28 mouse cellular contexts compared by ENCODE assay signal in the genomic region with DNA sequence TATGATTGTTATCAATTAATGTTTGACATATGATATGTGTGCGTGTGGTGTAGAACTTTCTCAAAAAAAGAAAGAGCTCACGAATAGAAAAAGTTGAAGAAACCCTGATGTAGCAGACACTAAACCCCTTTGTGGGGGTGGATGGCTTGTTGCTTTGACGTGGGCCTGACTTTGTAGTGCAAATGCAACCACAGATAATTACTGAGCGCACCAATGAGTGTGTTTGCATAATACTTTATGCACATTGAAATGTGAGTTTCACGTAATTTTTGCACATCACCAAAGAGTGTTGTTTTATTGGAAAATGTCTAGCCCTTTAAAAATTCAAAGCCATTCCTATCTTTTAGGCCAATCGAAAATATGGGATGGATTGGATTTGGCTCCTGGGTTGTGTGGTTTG. TPM values are rescaled to one million over a fixed set of nuclear protein-coding genes. Genes with fewer than 3 reads are reported as not detected.
DNase-seq lines count a peak whose midpoint lies in the region; ATAC-seq and TF ChIP-seq lines count a peak whose summit lies in the region.
"Had no signal": no experiment of that assay in that cellular context is flagged by ENCODE, and none has a peak within 500 bp of the region (broad histone marks: within the 10 kb centered on the region; RNA-seq: fewer than 3 reads in every experiment).

No protein-coding gene starts in this region.

- H3K4me2 ChIP-seq in forebrain, postnatal 0 days (ENCODE audit: low read depth) = no peak overlapping the region
- H3K4me2 ChIP-seq: embryonic facial prominence, embryonic 12.5 days; embryonic facial prominence, embryonic 15.5 days; heart, embryonic 13.5 days; hindbrain, embryonic 14.5 days; intestine, embryonic 15.5 days had no signal

- 51% methylated on average over 6 of the region's 6 CpGs for WGBS in spleen, adult 2 months
- WGBS in forebrain, postnatal 0 days = 80% methylated on average over 6 of the region's 6 CpGs

- TF ChIP-seq POLR2A in spleen, adult 2 months (IDR thresholded peaks at IDR 0.05; ENCODE audit: low read depth, low read length) = no peak

- H3K36me3 ChIP-seq in spleen, adult 2 months (ENCODE audit: control insufficient read depth, insufficient read depth, low read length) = no peaks in the 10 kb centered on the region
- no peaks in the 10 kb centered on the region for H3K36me3 ChIP-seq in splenic B cell, adult 2 months (ENCODE audit: control insufficient read depth, insufficient read depth, low read length, poor library complexity, severe bottlenecking)
- no peaks in the 10 kb centered on the region for H3K36me3 ChIP-seq in forebrain, postnatal 0 days (ENCODE audit: insufficient read depth)
- H3K36me3 ChIP-seq: embryonic facial prominence, embryonic 12.5 days; embryonic facial prominence, embryonic 15.5 days; G1E; heart, embryonic 10.5 days; heart, embryonic 13.5 days; intestine, embryonic 15.5 days had no signal

- no peak overlapping the region for H3K9ac ChIP-seq in forebrain, postnatal 0 days
- H3K9ac ChIP-seq: embryonic facial prominence, embryonic 12.5 days; embryonic facial prominence, embryonic 15.5 days; heart, embryonic 13.5 days; hindbrain, embryonic 14.5 days; intestine, embryonic 15.5 days had no signal

- H3K4me1 ChIP-seq in spleen, adult 2 months (ENCODE audit: control insufficient read depth, insufficient read depth, insufficient read length) = peaks cover 58% of the 10 kb centered on the region; the same call in 1 of the 2 replicates
- H3K4me1 ChIP-seq in forebrain, postnatal 0 days (ENCODE audit: insufficient read depth) = peaks cover 3% of the 10 kb centered on the region; the same call in 1 of the 2 replicates

- H3K4me3 ChIP-seq in spleen, adult 2 months (ENCODE audit: extremely low read depth, insufficient read depth, insufficient read length) = no peak overlapping the region
- no peak overlapping the region for H3K4me3 ChIP-seq in forebrain, postnatal 0 days (ENCODE audit: low read depth, low read length)
- H3K4me3 ChIP-seq: embryonic facial prominence, embryonic 12.5 days; embryonic facial prominence, embryonic 15.5 days; heart, adult 2 months; heart, embryonic 10.5 days; heart, embryonic 13.5 days; intestine, embryonic 15.5 days had no signal

- H3K9me3 ChIP-seq in forebrain, postnatal 0 days (ENCODE audit: low read length) = no peaks in the 10 kb centered on the region
- H3K9me3 ChIP-seq: embryonic facial prominence, embryonic 12.5 days; embryonic facial prominence, embryonic 15.5 days; heart, embryonic 10.5 days; heart, embryonic 13.5 days; intestine, embryonic 15.5 days had no signal

- TF ChIP-seq CTCF in spleen, adult 2 months (IDR thresholded peaks at IDR 0.05; ENCODE audit: extremely low read depth, insufficient read depth, insufficient read length, insufficient replicate concordance) = no peak
- no peak for TF ChIP-seq CTCF in forebrain, postnatal 0 days (IDR thresholded peaks at IDR 0.05; ENCODE audit: low read depth)

- no peaks in the 10 kb centered on the region for H3K27me3 ChIP-seq in spleen, adult 2 months (ENCODE audit: control insufficient read depth, insufficient read depth, low read length)
- no peaks in the 10 kb centered on the region for H3K27me3 ChIP-seq in splenic B cell, adult 2 months (ENCODE audit: control insufficient read depth, insufficient read depth, low read length, poor library complexity, severe bottlenecking)
- no peaks in the 10 kb centered on the region for H3K27me3 ChIP-seq in forebrain, postnatal 0 days (ENCODE audit: insufficient read depth, low read length)
- H3K27me3 ChIP-seq: CH12.LX; embryonic facial prominence, embryonic 12.5 days; embryonic facial prominence, embryonic 15.5 days; heart, embryonic 13.5 days; intestine, embryonic 15.5 days had no signal

- ATAC-seq in activated CD4-positive, CD25-positive, alpha-beta regulatory T cell, adult 4 months = peak; percentile 34
- ATAC-seq in forebrain, postnatal 0 days = no peak
- ATAC-seq: forebrain, embryonic 14.5 days; hindbrain, postnatal 0 days; intestine, embryonic 15.5 days; Patski had no signal

- peak overlapping the region; percentile 84; the same call in 1 of the 2 replicates for H3K27ac ChIP-seq in spleen, adult 2 months (ENCODE audit: insufficient read depth, low read length)
- H3K27ac ChIP-seq in forebrain, postnatal 0 days (ENCODE audit: low read depth, low read length) = no peak overlapping the region
- H3K27ac ChIP-seq: embryonic facial prominence, embryonic 12.5 days; embryonic facial prominence, embryonic 15.5 days; heart, adult 2 months; heart, embryonic 10.5 days; heart, embryonic 13.5 days; hindbrain, embryonic 14.5 days; hindbrain, postnatal 0 days; intestine, embryonic 15.5 days had no signal

- no peak for DNase-seq in spleen, adult 2 months (ENCODE audit: low read depth in 1 of 2, low spot score in 2 of 2)
- no peak for DNase-seq in spleen, adult 12 weeks (ENCODE audit: low spot score)
- peak; percentile 69 for DNase-seq in splenic B cell, adult 2 months (ENCODE audit: low read depth, low spot score)
- DNase-seq in left cerebral cortex, adult 8-10 months (ENCODE audit: low spot score in 2 of 2) = no peak
- DNase-seq in forebrain, postnatal 0 days = no peak
- DNase-seq: adrenal gland, adult 2 months; adrenal gland, postnatal 14 days; cerebellum, adult 11 months; cerebellum, adult 2 months; cerebellum, adult 9-11 months; cerebellum, postnatal 25 days; gastrocnemius, postnatal 10 days; gastrocnemius, postnatal 36 days; heart, adult 2 months; heart, postnatal 14 days; heart, postnatal 4 days had no signal

RNA-seq across cellular contexts. Expression of a gene that starts 51.7 kb away (rescaled TPM):
- 2.9 and 3.4 TPM in 2 replicates for polyA plus RNA-seq in spleen, adult 2 months (2012; rRNA removed)
- polyA plus RNA-seq in activated CD4-positive, CD25-positive, alpha-beta regulatory T cell, adult 4 months (2017; shearing (Covaris generic)) = 10 to 100 TPM in 1 of 2 experiments, 1 to 10 TPM in 1; 6.3 to 10.3 TPM
- total RNA-seq in left cerebral cortex, adult 8-10 months (2022) = 1 to 10 TPM; 6.2 to 9.9 (median 7.2) TPM
- total RNA-seq in forebrain, postnatal 0 days (2014; rRNA removed) = 29.2 and 43.0 TPM in 2 replicates
- polyA plus RNA-seq in forebrain, postnatal 0 days (2015; fragmentation: Nextera tagmentation; extraction: Ambion mirVana) = 17.0 and 22.7 TPM in 2 replicates
